Mouse (Mus musculus): ENCODE measurements around the gene Kpnb1.
A peak's percentile ranks its signal among the peaks of the same experiment; 100 is the strongest.

Kpnb1 gene

GRCm38 (mm10) chr11:97140811-97141210 is 46.9 kb downstream of the Kpnb1 start:
- no peak for DNase-seq

GRCm38 (mm10) chr11:97139256-97139655 is 48.4 kb downstream of the Kpnb1 start:
- no peak for DNase-seq

- peak; percentile 55 for DNase-seq
Observed at GRCm38 (mm10) chr11:97138554-97139226, 49.0 kb downstream of the Kpnb1 start.

GRCm38 (mm10) chr11:97133270-97133669 is 54.4 kb downstream of the Kpnb1 start:
- no peak for DNase-seq

GRCm38 (mm10) chr11:97132185-97132584 is 55.5 kb downstream of the Kpnb1 start:
- DNase-seq, result no peak

- DNase-seq, result no peak
Observed at GRCm38 (mm10) chr11:97131683-97132082, 56.0 kb downstream of the Kpnb1 start.

- DNase-seq, result no peak
Observed at GRCm38 (mm10) chr11:97130318-97130717, 57.4 kb downstream of the Kpnb1 start.

GRCm38 (mm10) chr11:97128956-97129355 is 58.7 kb downstream of the Kpnb1 start:
- no peak for DNase-seq

GRCm38 (mm10) chr11:97127470-97128223 is 60.0 kb downstream of the Kpnb1 start:
- no peak for DNase-seq

GRCm38 (mm10) chr11:97126645-97127468 is 60.8 kb downstream of the Kpnb1 start:
- DNase-seq, result peak; percentile 59

- DNase-seq, result no peak
Observed at GRCm38 (mm10) chr11:97124266-97125036, 63.2 kb downstream of the Kpnb1 start.

GRCm38 (mm10) chr11:97123282-97123890 is 64.3 kb downstream of the Kpnb1 start:
- DNase-seq, result no peak

- DNase-seq, result no peak
Observed at GRCm38 (mm10) chr11:97120641-97121040, 67.0 kb downstream of the Kpnb1 start.

- no peak for DNase-seq
Observed at GRCm38 (mm10) chr11:97120221-97120620, 67.5 kb downstream of the Kpnb1 start.

- no peak for DNase-seq
Observed at GRCm38 (mm10) chr11:97115797-97116196, 71.9 kb downstream of the Kpnb1 start.

- no peak for DNase-seq
Observed at GRCm38 (mm10) chr11:97114671-97115601, 72.7 kb downstream of the Kpnb1 start, which contains the start of gene Tbx21. Tbx21 (minus strand) TSS chr11:97115331.

GRCm38 (mm10) chr11:97112519-97113125 is 75.1 kb downstream of the Kpnb1 start:
- DNase-seq, result no peak
